Mouse (Mus musculus): ENCODE measurements around the gene Ssrp1. TPM values are rescaled to one million over a fixed set of nuclear protein-coding genes. Genes with fewer than 3 reads are reported as not detected.

Ssrp1 gene
- polyA plus RNA-seq, 1 experiment from 2014 or later: 199 TPM

- H3K27me3 ChIP-seq: no peaks in the 10 kb centered on the region
- no peaks in the 10 kb centered on the region for H3K9me3 ChIP-seq (replicated peaks)
- H3K4me3 ChIP-seq (replicated peaks): peak overlapping the region; percentile 41
- ATAC-seq (ENCODE audit: low read depth) (peak; percentile 99), DNase-seq (peak; percentile 85)
- peak overlapping the region; percentile 65 for H3K9ac ChIP-seq
- peak overlapping the region; percentile 66 for H3K4me2 ChIP-seq
- H3K36me3 ChIP-seq: no peaks in the 10 kb centered on the region
- H3K4me1 ChIP-seq (replicated peaks): peaks cover 78% of the 10 kb centered on the region
- peak overlapping the region; percentile 95 for H3K27ac ChIP-seq
- WGBS (ENCODE audit: insufficient replicate concordance): 29% methylated on average over 9 of the region's 9 CpGs
These were observed 25.0 kb upstream of the Ssrp1 start for GRCm38 (mm10) chr2:85011906-85012604.

- ATAC-seq (ENCODE audit: low read depth) (peak; percentile 64), DNase-seq (peak; percentile 47)
- 36% methylated on average over 14 of the region's 14 CpGs for WGBS (ENCODE audit: insufficient replicate concordance)
- H3K27ac ChIP-seq: peak overlapping the region; percentile 95
- H3K4me1 ChIP-seq (replicated peaks): peaks cover 71% of the 10 kb centered on the region
- H3K4me3 ChIP-seq (replicated peaks): peak overlapping the region; percentile 41
- H3K36me3 ChIP-seq: no peaks in the 10 kb centered on the region
- H3K9ac ChIP-seq: peak overlapping the region; percentile 65
- no peaks in the 10 kb centered on the region for H3K9me3 ChIP-seq (replicated peaks)
- no peaks in the 10 kb centered on the region for H3K27me3 ChIP-seq
- H3K4me2 ChIP-seq: peak overlapping the region; percentile 66
These were observed 24.4 kb upstream of the Ssrp1 start for GRCm38 (mm10) chr2:85012679-85013078.

- Histone ChIP-seq H3K4me2 (peak overlapping the region; percentile 66), H3K36me3 (no peaks in the 10 kb centered on the region), H3K4me1 (replicated peaks) (peaks cover 59% of the 10 kb centered on the region), H3K4me3 (replicated peaks) (no peak overlapping the region), H3K9me3 (replicated peaks) (no peaks in the 10 kb centered on the region), H3K27ac (peak overlapping the region; percentile 95), H3K9ac (peak overlapping the region; percentile 65), H3K27me3 (no peaks in the 10 kb centered on the region)
- ATAC-seq (ENCODE audit: low read depth): no peak
- no peak for DNase-seq
- WGBS (ENCODE audit: insufficient replicate concordance): 60% methylated on average over 5 of the region's 5 CpGs
These were observed 23.0 kb upstream of the Ssrp1 start for GRCm38 (mm10) chr2:85013826-85014587.

GRCm38 (mm10) chr2:85014588-85014982, 22.4 kb upstream of the Ssrp1 start:
- ATAC-seq (ENCODE audit: low read depth): no peak
- peaks cover 59% of the 10 kb centered on the region for H3K4me1 ChIP-seq (replicated peaks)
- H3K27ac ChIP-seq: 0 out of 2 replicates have a peak overlapping the region, but pooled peaks have one; percentile 31
- H3K9ac ChIP-seq: peak overlapping the region; percentile 19; the same call in 1 of the 2 replicates
- no peak overlapping the region for H3K4me2 ChIP-seq
- 52% methylated on average over 3 of the region's 3 CpGs for WGBS (ENCODE audit: insufficient replicate concordance)
- no peaks in the 10 kb centered on the region for H3K27me3 ChIP-seq
- no peak for DNase-seq
- no peaks in the 10 kb centered on the region for H3K36me3 ChIP-seq
- H3K4me3 ChIP-seq (replicated peaks): no peak overlapping the region
- no peaks in the 10 kb centered on the region for H3K9me3 ChIP-seq (replicated peaks)

- H3K36me3 ChIP-seq: no peaks in the 10 kb centered on the region
- no peak overlapping the region for H3K4me3 ChIP-seq (replicated peaks)
- H3K9me3 ChIP-seq (replicated peaks): no peaks in the 10 kb centered on the region
- no peak overlapping the region for H3K4me2 ChIP-seq
- peaks cover 13% of the 10 kb centered on the region for H3K4me1 ChIP-seq (replicated peaks)
- H3K27ac ChIP-seq: no peak overlapping the region
- WGBS (ENCODE audit: insufficient replicate concordance): 24% methylated on average over 4 of the region's 4 CpGs
- no peak overlapping the region for H3K9ac ChIP-seq
- DNase-seq (no peak), ATAC-seq (ENCODE audit: low read depth) (no peak)
- H3K27me3 ChIP-seq: peaks cover 30% of the 10 kb centered on the region
These were observed 15.0 kb upstream of the Ssrp1 start for GRCm38 (mm10) chr2:85022043-85022442.

GRCm38 (mm10) chr2:85026178-85026577, 10.9 kb upstream of the Ssrp1 start:
- Histone ChIP-seq H3K9ac (no peak overlapping the region), H3K4me2 (no peak overlapping the region), H3K4me1 (replicated peaks) (peaks cover 9% of the 10 kb centered on the region), H3K27me3 (peaks cover 41% of the 10 kb centered on the region), H3K27ac (no peak overlapping the region), H3K4me3 (replicated peaks) (no peak overlapping the region), H3K9me3 (replicated peaks) (no peaks in the 10 kb centered on the region), H3K36me3 (no peaks in the 10 kb centered on the region)
- DNase-seq (no peak), ATAC-seq (ENCODE audit: low read depth) (0 out of 2 replicates have a peak, but pooled peaks have one; percentile 15)
- 65% methylated on average over 3 of the region's 3 CpGs for WGBS (ENCODE audit: insufficient replicate concordance)

- no peaks in the 10 kb centered on the region for H3K36me3 ChIP-seq
- 19% methylated on average over 5 of the region's 5 CpGs for WGBS (ENCODE audit: insufficient replicate concordance)
- peaks cover 9% of the 10 kb centered on the region for H3K4me1 ChIP-seq (replicated peaks)
- no peak for ATAC-seq (ENCODE audit: low read depth)
- H3K9me3 ChIP-seq (replicated peaks): no peaks in the 10 kb centered on the region
- no peak overlapping the region for H3K4me2 ChIP-seq
- DNase-seq: no peak
- H3K9ac ChIP-seq: no peak overlapping the region
- H3K27ac ChIP-seq: no peak overlapping the region
- peaks cover 43% of the 10 kb centered on the region for H3K27me3 ChIP-seq
- no peak overlapping the region for H3K4me3 ChIP-seq (replicated peaks)
These were observed 9.8 kb upstream of the Ssrp1 start for GRCm38 (mm10) chr2:85027281-85027680.

- DNase-seq (no peak), ATAC-seq (ENCODE audit: low read depth) (no peak)
- H3K27ac ChIP-seq: no peak overlapping the region
- H3K4me3 ChIP-seq (replicated peaks): no peak overlapping the region
- no peaks in the 10 kb centered on the region for H3K9me3 ChIP-seq (replicated peaks)
- peaks cover 46% of the 10 kb centered on the region for H3K27me3 ChIP-seq
- WGBS (ENCODE audit: insufficient replicate concordance): 64% methylated on average over 6 of the region's 6 CpGs
- no peaks in the 10 kb centered on the region for H3K36me3 ChIP-seq
- H3K4me1 ChIP-seq (replicated peaks): peaks cover 7% of the 10 kb centered on the region
- no peak overlapping the region for H3K4me2 ChIP-seq
- H3K9ac ChIP-seq: no peak overlapping the region
These were observed 7.1 kb upstream of the Ssrp1 start for GRCm38 (mm10) chr2:85029897-85030296.

- no peak for DNase-seq
- Histone ChIP-seq H3K4me3 (replicated peaks) (no peak overlapping the region), H3K27me3 (peaks cover 55% of the 10 kb centered on the region), H3K9ac (no peak overlapping the region), H3K4me1 (replicated peaks) (peaks cover 10% of the 10 kb centered on the region), H3K4me2 (no peak overlapping the region), H3K36me3 (no peaks in the 10 kb centered on the region), H3K27ac (no peak overlapping the region), H3K9me3 (replicated peaks) (no peaks in the 10 kb centered on the region)
- WGBS (ENCODE audit: insufficient replicate concordance): 39% methylated on average over 6 of the region's 6 CpGs
- ATAC-seq (ENCODE audit: low read depth): no peak
These were observed 6.0 kb upstream of the Ssrp1 start for GRCm38 (mm10) chr2:85030989-85031388.

GRCm38 (mm10) chr2:85033121-85033520, 3.9 kb upstream of the Ssrp1 start:
- Histone ChIP-seq H3K4me3 (replicated peaks) (no peak overlapping the region), H3K4me2 (no peak overlapping the region), H3K4me1 (replicated peaks) (peaks cover 22% of the 10 kb centered on the region), H3K27me3 (peaks cover 55% of the 10 kb centered on the region), H3K27ac (no peak overlapping the region), H3K36me3 (no peaks in the 10 kb centered on the region), H3K9ac (no peak overlapping the region), H3K9me3 (replicated peaks) (no peaks in the 10 kb centered on the region)
- DNase-seq: no peak
- 63% methylated on average over 2 of the region's 2 CpGs for WGBS (ENCODE audit: insufficient replicate concordance)
- no peak for ATAC-seq (ENCODE audit: low read depth)

GRCm38 (mm10) chr2:85034169-85034568, 2.9 kb upstream of the Ssrp1 start:
- H3K4me2 ChIP-seq: no peak overlapping the region
- ATAC-seq (ENCODE audit: low read depth): no peak
- no peak overlapping the region for H3K9ac ChIP-seq

More at GRCm38 (mm10) chr2:85034169-85034568, 2.9 kb upstream of the Ssrp1 start:
- H3K27me3 ChIP-seq: peaks cover 55% of the 10 kb centered on the region
- no peak for DNase-seq
- peaks cover 8% of the 10 kb centered on the region for H3K36me3 ChIP-seq
- no peaks in the 10 kb centered on the region for H3K9me3 ChIP-seq (replicated peaks)
- no peak overlapping the region for H3K27ac ChIP-seq
- no peak overlapping the region for H3K4me3 ChIP-seq (replicated peaks)
- 19% methylated on average over 7 of the region's 7 CpGs for WGBS (ENCODE audit: insufficient replicate concordance)
- H3K4me1 ChIP-seq (replicated peaks): peaks cover 30% of the 10 kb centered on the region
